Mouse (Mus musculus) urinary bladder, postnatal 10 days (tissue): ENCODE measurements around the gene Olfr1019.

Source experiments
- DNase-seq: peaks from one replicate; pipeline ENCODE4 v3.0.0; 2022; ENCODE audit warnings: low spot score

Olfr1019 gene

DNA sequence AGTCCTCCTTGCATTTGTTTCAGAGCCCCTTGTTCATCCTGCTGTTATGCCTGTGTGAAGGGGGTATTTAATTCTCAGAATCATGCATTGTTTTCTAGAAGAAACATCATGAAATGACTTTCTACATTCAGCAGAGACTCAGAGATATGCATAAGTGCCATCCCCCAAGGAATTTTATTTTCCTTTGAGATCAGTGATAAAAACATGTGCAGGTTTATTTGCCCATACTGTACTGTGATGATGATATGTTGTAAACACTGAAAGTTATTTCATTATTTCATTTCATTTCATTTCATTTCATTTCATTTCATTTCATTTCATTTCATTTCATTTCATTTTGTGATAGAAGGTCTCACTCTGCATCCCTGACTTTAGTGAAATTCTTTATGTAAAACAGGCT lies at the start of gene Olfr1019:
Gene Olfr1019, minus strand, starts transcription at position 101 of the 400 bp plus-strand sequence.
- DNase-seq: no peak

DNA sequence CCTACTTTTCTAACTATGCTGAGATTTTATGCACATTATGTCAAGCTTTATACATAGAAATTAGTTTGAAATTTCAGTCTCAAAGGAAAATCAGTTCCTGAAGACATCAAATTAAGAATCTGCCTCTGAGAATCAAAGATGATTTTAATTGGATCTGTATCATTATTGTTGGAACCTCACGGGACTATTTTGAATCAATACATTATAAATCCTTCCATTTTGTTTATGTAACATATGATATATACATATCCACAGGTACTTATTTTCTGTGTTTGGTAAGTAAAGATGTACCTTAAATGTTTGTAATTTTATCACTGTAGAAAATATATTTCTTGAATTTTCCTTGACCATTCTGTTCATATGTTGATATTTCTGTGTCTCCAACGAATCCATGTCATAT lies 40.1 kb upstream of the Olfr1019 start, which contains the start of gene Olfr1023:
Gene Olfr1023, plus strand, starts transcription at position 301 of the 400 bp plus-strand sequence.
- DNase-seq: no peak

DNA sequence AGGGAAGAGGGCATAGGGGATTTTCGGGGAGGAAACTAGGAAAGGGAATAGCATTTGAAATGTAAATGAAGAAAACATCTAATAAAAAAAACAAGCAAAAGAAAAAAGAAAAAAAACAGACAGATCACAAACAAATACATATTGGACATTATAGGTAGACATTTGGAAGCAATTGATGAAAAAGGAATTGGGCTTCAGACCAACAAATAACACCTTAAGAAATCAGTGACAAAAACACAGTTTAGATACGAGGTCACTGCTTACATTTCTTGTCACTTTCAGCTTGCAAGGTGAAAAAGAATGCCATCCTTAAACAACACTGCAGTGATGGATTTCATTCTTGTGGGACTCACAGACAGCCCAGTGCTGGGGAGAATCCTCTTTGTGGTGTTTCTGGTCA lies 23.0 kb upstream of the Olfr1019 start, which contains the start of gene Olfr1022:
Gene Olfr1022, plus strand, starts transcription at position 301 of the 400 bp plus-strand sequence.
- DNase-seq: no peak

DNA sequence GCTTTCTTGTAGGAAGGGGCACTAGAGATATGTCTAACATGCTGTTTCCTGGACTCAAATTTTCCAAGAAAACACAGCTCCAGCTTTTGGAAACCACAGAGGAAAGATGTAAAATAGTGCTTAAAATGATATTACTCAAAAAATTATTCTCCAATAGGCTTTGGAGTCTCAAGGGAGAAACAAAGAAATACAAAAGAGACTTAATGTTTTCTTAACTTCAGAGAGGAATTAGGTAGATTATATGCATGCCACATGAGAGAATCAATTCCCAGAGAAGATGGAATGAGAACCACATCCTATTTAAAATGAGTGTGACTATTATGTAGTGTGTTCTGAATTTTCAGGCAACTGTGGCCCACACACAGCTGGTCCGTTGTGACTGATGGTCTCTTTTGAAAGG lies 1.4 kb upstream of the Olfr1019 start, which contains the start of gene Olfr1020:
Gene Olfr1020, plus strand, starts transcription at position 301 of the 400 bp plus-strand sequence.
- DNase-seq: no peak

DNA sequence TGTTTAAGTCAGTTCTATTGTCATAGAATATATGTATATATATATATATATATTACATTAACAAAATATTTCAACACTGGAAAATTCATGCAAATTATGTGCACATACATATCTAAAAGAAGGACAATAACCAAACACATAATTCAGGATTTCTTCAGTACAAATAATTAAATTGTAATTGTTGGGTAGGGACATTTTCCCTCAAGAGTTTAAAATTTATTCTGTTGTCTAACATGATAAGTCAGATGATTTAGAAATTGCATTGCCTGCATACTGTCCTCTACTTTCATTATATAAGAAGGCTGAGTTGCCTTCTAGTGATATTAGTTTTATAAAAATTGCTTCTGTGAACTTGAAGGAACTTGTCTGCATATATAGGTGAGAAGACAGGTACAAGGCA lies 27.1 kb downstream of the Olfr1019 start, which contains the start of gene Olfr1018:
Gene Olfr1018, plus strand, starts transcription at position 301 of the 400 bp plus-strand sequence.
- no peak for DNase-seq

DNA sequence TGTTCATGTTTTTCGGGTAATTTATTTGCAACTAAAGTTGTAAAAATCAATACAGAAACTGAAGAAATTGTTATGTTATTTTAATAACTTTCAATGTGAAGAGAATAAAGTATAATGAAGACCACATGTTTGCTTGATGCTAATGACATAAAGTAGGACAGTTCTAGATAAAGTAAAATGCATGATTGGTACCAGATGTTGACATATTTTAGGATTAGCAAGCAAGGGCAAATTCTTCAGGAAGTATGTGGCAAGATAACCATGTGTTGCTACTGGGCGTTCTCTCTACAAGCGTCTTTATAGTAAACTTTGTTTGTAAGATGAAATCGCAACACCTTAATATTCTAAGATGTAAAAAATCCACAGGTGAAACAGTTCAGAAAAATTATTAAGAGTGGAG lies 40.8 kb downstream of the Olfr1019 start:
- no peak for DNase-seq

DNA sequence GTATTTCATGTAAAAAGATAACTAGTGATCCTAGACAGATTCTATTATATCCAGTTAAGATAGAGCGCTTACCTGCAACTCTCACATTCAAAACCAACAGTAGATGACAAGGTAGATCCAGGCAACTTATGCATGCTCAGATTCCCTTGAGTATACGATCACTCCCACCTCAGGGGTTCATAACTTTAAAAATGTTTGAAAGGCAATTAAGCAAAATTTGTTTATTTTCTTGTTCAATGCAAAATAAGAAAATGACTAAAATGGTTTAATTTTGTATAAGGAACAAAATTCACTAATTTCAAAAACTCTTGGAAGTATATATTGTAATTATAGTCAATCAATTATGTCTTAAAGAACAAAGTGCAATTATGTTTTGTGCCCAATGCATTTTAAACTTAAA lies 42.8 kb downstream of the Olfr1019 start, which contains the start of gene Olfr1016:
Gene Olfr1016, minus strand, starts transcription at position 101 of the 400 bp plus-strand sequence.
- no peak for DNase-seq

DNA sequence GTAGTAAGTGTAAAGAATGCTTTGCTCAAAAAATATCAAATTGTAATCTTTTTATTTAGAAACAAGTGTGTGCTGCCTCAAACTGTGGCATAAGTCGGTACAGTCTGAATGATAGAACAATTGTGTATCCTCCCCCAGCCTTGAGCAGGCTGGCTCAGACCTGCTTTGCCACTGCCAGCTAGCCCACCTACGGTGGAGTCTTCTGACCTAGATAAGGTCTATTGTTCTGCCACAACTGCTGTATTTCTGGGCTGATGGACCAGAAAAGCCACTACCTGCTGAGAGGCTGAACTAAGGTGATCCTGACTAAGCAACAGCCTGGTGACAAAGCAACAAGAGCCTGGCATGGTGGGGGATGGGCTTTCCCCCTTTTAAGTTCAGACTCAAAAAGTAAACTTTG lies 53.0 kb downstream of the Olfr1019 start:
- DNase-seq: no peak
